15 mouse cellular contexts compared by ENCODE assay signal in genomic region chr2:62644891-62645290, GRCm38 (mm10). TPM values are rescaled to one million over a fixed set of nuclear protein-coding genes. Genes with fewer than 3 reads are reported as not detected.
DNase-seq lines count a peak whose midpoint lies in the region; ATAC-seq and TF ChIP-seq lines count a peak whose summit lies in the region.
"Had no signal": no experiment of that assay in that cellular context is flagged by ENCODE, and none has a peak within 500 bp of the region (broad histone marks: within the 10 kb centered on the region; RNA-seq: fewer than 3 reads in every experiment).

No protein-coding gene starts in this region.

- no peak overlapping the region for H3K9ac ChIP-seq in kidney, embryonic 15.5 days
- no peak overlapping the region for H3K9ac ChIP-seq in intestine, postnatal 0 days (ENCODE audit: low read depth, low read length)
- H3K9ac ChIP-seq in stomach, postnatal 0 days (ENCODE audit: low read length) = no peak overlapping the region
- no peak overlapping the region for H3K9ac ChIP-seq in forebrain, embryonic 15.5 days (replicated peaks)

- no peaks in the 10 kb centered on the region for H3K9me3 ChIP-seq in kidney, embryonic 15.5 days (replicated peaks)
- H3K9me3 ChIP-seq in intestine, postnatal 0 days (ENCODE audit: control insufficient read depth) = no peaks in the 10 kb centered on the region
- H3K9me3 ChIP-seq in stomach, postnatal 0 days (ENCODE audit: control insufficient read depth, low read length) = no peaks in the 10 kb centered on the region
- no peaks in the 10 kb centered on the region for H3K9me3 ChIP-seq in forebrain, embryonic 15.5 days
- H3K9me3 ChIP-seq: embryonic facial prominence, embryonic 10.5 days; forebrain, embryonic 10.5 days; hindbrain, embryonic 12.5 days; neural tube, embryonic 13.5 days had no signal

- peaks cover 13% of the 10 kb centered on the region for H3K4me1 ChIP-seq in kidney, embryonic 15.5 days
- H3K4me1 ChIP-seq in spleen, adult 2 months (ENCODE audit: control insufficient read depth, insufficient read depth, insufficient read length) = no peaks in the 10 kb centered on the region
- H3K4me1 ChIP-seq in intestine, postnatal 0 days (replicated peaks; ENCODE audit: control insufficient read depth, insufficient read depth, low read length) = 0 out of 2 replicates have a peak, but pooled peaks cover 7% of the 10 kb centered on the region
- H3K4me1 ChIP-seq in stomach, postnatal 0 days (replicated peaks; ENCODE audit: control insufficient read depth, insufficient read depth) = no peaks in the 10 kb centered on the region
- H3K4me1 ChIP-seq in forebrain, embryonic 15.5 days = peaks cover 28% of the 10 kb centered on the region

- H3K4me2 ChIP-seq in kidney, embryonic 15.5 days = peak overlapping the region; percentile 67; the same call in 1 of the 2 replicates
- H3K4me2 ChIP-seq in intestine, postnatal 0 days (replicated peaks; ENCODE audit: low read depth) = peak overlapping the region; percentile 73
- peak overlapping the region; percentile 68; the same call in 1 of the 2 replicates for H3K4me2 ChIP-seq in stomach, postnatal 0 days (replicated peaks; ENCODE audit: low read depth)
- no peak overlapping the region for H3K4me2 ChIP-seq in forebrain, embryonic 15.5 days (replicated peaks)

- WGBS in kidney, embryonic 15.5 days = 92% methylated on average over 5 of the region's 5 CpGs
- WGBS in spleen, adult 2 months = 79% methylated on average over 5 of the region's 5 CpGs
- 84% methylated on average over 5 of the region's 5 CpGs for WGBS in intestine, postnatal 0 days
- 95% methylated on average over 5 of the region's 5 CpGs for WGBS in stomach, postnatal 0 days
- WGBS in forebrain, embryonic 15.5 days = 91% methylated on average over 5 of the region's 5 CpGs

- DNase-seq in kidney, postnatal 36 days = no peak
- no peak for DNase-seq in spleen, adult 2 months (ENCODE audit: low read depth in 1 of 2, low spot score in 2 of 2)
- DNase-seq in spleen, adult 18-20 months = no peak
- DNase-seq in stomach, postnatal 0 days (ENCODE audit: low spot score) = no peak
- DNase-seq in layer of hippocampus, adult 8-10 months (ENCODE audit: low spot score in 2 of 2) = no peak
- DNase-seq: cerebellum, postnatal 10 days; kidney, adult 9 months; left cerebral cortex, postnatal 4 days had no signal

- ATAC-seq in kidney, embryonic 15.5 days (replicated peaks; ENCODE audit: low FRiP score) = no peak
- no peak for ATAC-seq in intestine, postnatal 0 days
- ATAC-seq in stomach, postnatal 0 days (ENCODE audit: low FRiP score, low TSS enrichment) = no peak
- no peak for ATAC-seq in forebrain, embryonic 15.5 days (replicated peaks)

- no peaks in the 10 kb centered on the region for H3K27me3 ChIP-seq in kidney, embryonic 15.5 days
- H3K27me3 ChIP-seq in spleen, adult 2 months (ENCODE audit: control insufficient read depth, insufficient read depth, low read length) = no peaks in the 10 kb centered on the region
- no peaks in the 10 kb centered on the region for H3K27me3 ChIP-seq in intestine, postnatal 0 days (replicated peaks; ENCODE audit: control insufficient read depth, insufficient read depth, low read length)
- H3K27me3 ChIP-seq in stomach, postnatal 0 days (ENCODE audit: control insufficient read depth, insufficient read depth, low read length) = no peaks in the 10 kb centered on the region
- H3K27me3 ChIP-seq in forebrain, embryonic 15.5 days = no peaks in the 10 kb centered on the region

- H3K27ac ChIP-seq in kidney, embryonic 15.5 days = no peak overlapping the region
- H3K27ac ChIP-seq in spleen, adult 2 months (ENCODE audit: insufficient read depth, low read length) = no peak overlapping the region
- no peak overlapping the region for H3K27ac ChIP-seq in intestine, postnatal 0 days (ENCODE audit: low read depth, low read length)
- H3K27ac ChIP-seq in stomach, postnatal 0 days (replicated peaks) = no peak overlapping the region
- H3K27ac ChIP-seq in forebrain, embryonic 15.5 days (replicated peaks) = no peak overlapping the region
- H3K27ac ChIP-seq: embryonic facial prominence, embryonic 10.5 days; hindbrain, embryonic 12.5 days; neural tube, embryonic 13.5 days had no signal

- TF ChIP-seq CTCF in spleen, adult 2 months (IDR thresholded peaks at IDR 0.05; ENCODE audit: extremely low read depth, insufficient read depth, insufficient read length, insufficient replicate concordance) = no peak
- no peak for TF ChIP-seq CTCF in intestine, postnatal 0 days (IDR thresholded peaks at IDR 0.05; ENCODE audit: low read depth)
- no peak for TF ChIP-seq CTCF in stomach, postnatal 0 days (IDR thresholded peaks at IDR 0.05; ENCODE audit: low read depth)

- H3K4me3 ChIP-seq in kidney, embryonic 15.5 days (replicated peaks) = 0 out of 2 replicates have a peak overlapping the region, but pooled peaks have one; percentile 59
- H3K4me3 ChIP-seq in spleen, adult 2 months (ENCODE audit: extremely low read depth, insufficient read depth, insufficient read length) = peak overlapping the region; percentile 58; the same call in 1 of the 2 replicates
- peak overlapping the region; percentile 70 for H3K4me3 ChIP-seq in intestine, postnatal 0 days (ENCODE audit: low read depth, low read length)
- H3K4me3 ChIP-seq in stomach, postnatal 0 days (ENCODE audit: low read depth, low read length) = peak overlapping the region; percentile 72
- no peak overlapping the region for H3K4me3 ChIP-seq in forebrain, embryonic 15.5 days

- TF ChIP-seq POLR2A in spleen, adult 2 months (IDR thresholded peaks at IDR 0.05; ENCODE audit: low read depth, low read length) = no peak

- no peaks in the 10 kb centered on the region for H3K36me3 ChIP-seq in kidney, embryonic 15.5 days
- H3K36me3 ChIP-seq in spleen, adult 2 months (ENCODE audit: control insufficient read depth, insufficient read depth, low read length) = no peaks in the 10 kb centered on the region
- H3K36me3 ChIP-seq in intestine, postnatal 0 days (ENCODE audit: control insufficient read depth, insufficient read depth) = no peaks in the 10 kb centered on the region
- H3K36me3 ChIP-seq in stomach, postnatal 0 days (ENCODE audit: control insufficient read depth, insufficient read depth, low read length) = no peaks in the 10 kb centered on the region
- no peaks in the 10 kb centered on the region for H3K36me3 ChIP-seq in forebrain, embryonic 15.5 days
- H3K36me3 ChIP-seq: embryonic facial prominence, embryonic 10.5 days; forebrain, embryonic 10.5 days; hindbrain, embryonic 12.5 days; neural tube, embryonic 13.5 days had no signal

- no peak for TF ChIP-seq EP300 in stomach, postnatal 0 days (optimal IDR thresholded peaks at IDR 0.05)

RNA-seq across cellular contexts. Expression of gene Ifih1, which starts 1.2 kb away (rescaled TPM):
- 2.7 and 3.1 TPM in 2 replicates for polyA plus RNA-seq in kidney, embryonic 15.5 days (2015; fragmentation: Nextera tagmentation; extraction: Ambion mirVana)
- 4.0 and 4.8 TPM in 2 replicates for polyA plus RNA-seq in spleen, adult 2 months (2012; rRNA removed)
- 14.1 and 14.5 TPM in 2 replicates for polyA plus RNA-seq in intestine, postnatal 0 days (2015; fragmentation: Nextera tagmentation; extraction: Ambion mirVana)
- polyA plus RNA-seq in stomach, postnatal 0 days (2015; fragmentation: Nextera tagmentation; extraction: Ambion mirVana) = 4.3 and 4.9 TPM in 2 replicates
- 1 to 10 TPM; 2.3 to 5.9 (median 4.0) TPM for total RNA-seq in layer of hippocampus, adult 8-10 months (2022)
- polyA plus RNA-seq in forebrain, embryonic 15.5 days (2015; fragmentation: Nextera tagmentation; extraction: Ambion mirVana) = 0.77 and 1.1 TPM in 2 replicates

RNA-seq across cellular contexts. Expression of gene Gca, which starts 19.2 kb away (rescaled TPM):
- 15.2 and 17.3 TPM in 2 replicates for polyA plus RNA-seq in kidney, embryonic 15.5 days (2015; fragmentation: Nextera tagmentation; extraction: Ambion mirVana)
- polyA plus RNA-seq in spleen, adult 2 months (2012; rRNA removed) = 3.3 and 3.7 TPM in 2 replicates
- 3.9 and 5.0 TPM in 2 replicates for polyA plus RNA-seq in intestine, postnatal 0 days (2015; fragmentation: Nextera tagmentation; extraction: Ambion mirVana)
- polyA plus RNA-seq in stomach, postnatal 0 days (2015; fragmentation: Nextera tagmentation; extraction: Ambion mirVana) = 5.1 and 5.3 TPM in 2 replicates
- 10 to 100 TPM; 10.9 to 20.0 (median 13.0) TPM for total RNA-seq in layer of hippocampus, adult 8-10 months (2022)
- 9.4 and 10.2 TPM in 2 replicates for polyA plus RNA-seq in forebrain, embryonic 15.5 days (2015; fragmentation: Nextera tagmentation; extraction: Ambion mirVana)
